Mouse (Mus musculus) CH12.LX (cell line): ENCODE measurements at regions not wholly inside any gene's neighbourhood (a gene's known extent, or its start where the extent isn't known, plus 50 kb on each side); places are given as distances from the start of the nearest gene placed in this dataset.

ENCODE experiments used
- CTCF ChIP-seq, 2 experiments: IDR thresholded peaks in 1 of 2; conservative IDR thresholded peaks in 1 of 2; 2 replicates each; pipeline ENCODE4 v1.5.1; 2011 to 2012; ENCODE audit warnings: low read depth in 2 of 2, low read length in 2 of 2, improper control_type of control experiment in 1 of 2, inconsistent platforms in 1 of 2, mild to moderate bottlenecking in 1 of 2, moderate library complexity in 1 of 2
- KAT2A ChIP-seq: IDR thresholded peaks from 2 replicates; pipeline ENCODE4 v1.6.1; 2012; ENCODE audit warnings: low read length, improper control_type of control experiment, inconsistent platforms; ENCODE audit not compliant: insufficient replicate concordance
- MAFK ChIP-seq: IDR thresholded peaks from 2 replicates; pipeline ENCODE4 v1.6.1; 2011; ENCODE audit warnings: low read length, improper control_type of control experiment; ENCODE audit not compliant: insufficient replicate concordance
- MAX ChIP-seq: IDR thresholded peaks from 2 replicates; pipeline ENCODE4 v1.6.1; 2011; ENCODE audit warnings: low read length, improper control_type of control experiment
- MYC ChIP-seq: IDR thresholded peaks from 2 replicates; pipeline ENCODE4 v1.6.1; 2011; ENCODE audit warnings: low read depth, mild to moderate bottlenecking, improper control_type of control experiment, low read length
- POLR2A ChIP-seq: IDR thresholded peaks from 2 replicates; pipeline ENCODE4 v1.6.1; 2011; ENCODE audit warnings: low read depth, mild to moderate bottlenecking, improper control_type of control experiment, low read length
- POLR2AphosphoS2 ChIP-seq: IDR thresholded peaks from 2 replicates; pipeline ENCODE4 v1.6.1; 2011; ENCODE audit warnings: low read depth, low read length, improper control_type of control experiment
- USF2 ChIP-seq: conservative IDR thresholded peaks from 2 replicates; pipeline ENCODE4 v1.6.1; 2011; ENCODE audit warnings: low read depth, low read length, improper control_type of control experiment
- ZC3H11A ChIP-seq: IDR thresholded peaks from 2 replicates; pipeline ENCODE4 v1.6.1; 2012; ENCODE audit warnings: low read depth, mild to moderate bottlenecking, inconsistent platforms, low read length, improper control_type of control experiment
- ZKSCAN1 ChIP-seq: IDR thresholded peaks from 2 replicates; pipeline ENCODE4 v1.6.1; 2012; ENCODE audit warnings: low read depth, inconsistent platforms, low read length, improper control_type of control experiment, borderline replicate concordance

DNA sequence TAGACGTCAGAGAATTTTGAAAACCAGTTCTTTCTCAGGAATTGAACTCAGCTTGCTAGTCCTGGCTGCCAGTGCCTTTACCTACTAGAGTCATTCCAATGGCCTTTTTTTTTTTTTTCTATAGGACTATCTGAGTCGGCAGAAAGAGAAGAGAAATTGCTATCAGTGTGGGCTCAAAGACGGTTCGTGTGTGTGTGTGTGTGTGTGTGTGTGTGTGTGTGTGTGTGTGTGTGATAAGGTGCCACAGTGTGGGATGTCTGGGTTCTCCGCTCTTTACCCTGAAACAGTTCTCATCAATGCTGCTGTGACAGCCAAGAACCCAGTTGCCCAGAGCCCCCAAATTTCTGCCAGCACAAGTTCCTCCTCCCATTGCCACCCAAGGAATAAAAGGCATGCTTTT is 146.1 kb downstream of the Rybp start:
- TF ChIP-seq POLR2A (no peak), CTCF (conservative IDR thresholded peaks at IDR 0.05 in 1 of 2, IDR thresholded peaks at IDR 0.05 in 1 of 2; ENCODE audit: low read depth in 2 of 2, low read length in 2 of 2) (no peak), USF2 (no peak), ZKSCAN1 (no peak), MAX (no peak), MYC (no peak), ZC3H11A (no peak), KAT2A (no peak), POLR2AphosphoS2 (no peak), MAFK (no peak)
